Mouse (Mus musculus) bone marrow, adult 2 months (tissue): ENCODE data around the gene Gm3238.

Experiments
- CTCF ChIP-seq: fragments of 200-500 bp; IDR thresholded peaks from 2 replicates; pipeline ENCODE4 v1.5.1; 2011; ENCODE audit warnings: low read length, control low read depth; ENCODE audit not compliant: control insufficient read depth, insufficient read depth
- POLR2A ChIP-seq: fragments of 200-500 bp; IDR thresholded peaks from 2 replicates; pipeline ENCODE4 v1.6.1; 2011; ENCODE audit warnings: low read depth, mild to moderate bottlenecking, control low read depth, low read length, borderline replicate concordance; ENCODE audit not compliant: control insufficient read depth

DNA sequence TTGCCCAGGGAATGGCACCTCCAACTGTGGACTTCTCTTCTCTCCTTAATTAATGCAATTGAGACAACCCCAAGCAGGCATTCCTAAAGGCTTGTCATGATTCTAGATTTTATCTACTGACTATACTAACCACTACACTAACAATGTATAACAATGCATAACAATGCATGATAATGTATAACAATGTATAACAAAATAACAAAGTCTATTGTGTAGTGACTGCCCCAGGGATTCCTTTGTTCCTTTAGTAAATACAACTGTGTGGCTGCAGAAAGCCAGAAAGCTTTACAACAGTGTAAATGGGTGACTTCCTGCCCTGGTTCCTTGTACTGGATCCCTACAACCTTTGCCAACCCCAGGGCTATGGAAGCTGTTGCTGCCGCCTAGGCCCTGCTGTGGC lies 35.2 kb downstream of the Gm3238 start:
- TF ChIP-seq CTCF (no peak), POLR2A (no peak)
